Mouse (Mus musculus): Measurements from ENCODE around the gene Thra. TPM values are rescaled to one million over a fixed set of nuclear protein-coding genes. Genes with fewer than 3 reads are reported as not detected.
A peak's percentile ranks its signal among the peaks of the same experiment; 100 is the strongest.
"Not testable (repeated sequence)": the region's sequence is repeated elsewhere in the genome, so short reads cannot be mapped to it uniquely, and the experiment has no call there.

Thra gene
- polyA plus RNA-seq, 1 experiment from 2014 or later = 9.8 TPM

DNA sequence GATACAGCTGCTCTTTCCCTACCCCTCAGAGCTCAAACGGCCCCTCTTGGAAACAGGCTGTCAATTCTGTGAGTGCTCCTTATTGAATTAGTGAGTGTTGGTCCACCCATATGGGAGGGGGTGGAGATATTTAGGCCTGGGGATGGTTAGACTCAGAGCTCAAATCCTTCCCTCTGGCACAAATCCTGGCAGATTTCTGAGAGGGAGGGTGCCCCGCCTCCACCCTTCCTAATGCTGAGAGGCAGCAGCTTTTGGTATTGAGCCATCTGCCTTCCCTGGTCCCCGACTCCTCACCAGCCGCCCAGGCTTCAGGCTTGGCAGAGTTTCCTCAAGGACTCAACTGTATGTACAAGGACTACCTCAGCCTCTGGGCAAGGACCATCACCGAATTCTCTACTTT is 9.3 kb upstream of the Thra start:
- 96% methylated on average over 5 of the region's 5 CpGs for WGBS (ENCODE audit: missing documents)
- Histone ChIP-seq H3K79me2 (ENCODE audit: inconsistent target) (peaks cover 6% of the 10 kb centered on the region; the same call in 1 of the 2 replicates), H3K27ac (no peak overlapping the region), H3K36me3 (ENCODE audit: inconsistent target) (no peaks in the 10 kb centered on the region), H3K4me3 (ENCODE audit: inconsistent target) (no peak overlapping the region)

DNA sequence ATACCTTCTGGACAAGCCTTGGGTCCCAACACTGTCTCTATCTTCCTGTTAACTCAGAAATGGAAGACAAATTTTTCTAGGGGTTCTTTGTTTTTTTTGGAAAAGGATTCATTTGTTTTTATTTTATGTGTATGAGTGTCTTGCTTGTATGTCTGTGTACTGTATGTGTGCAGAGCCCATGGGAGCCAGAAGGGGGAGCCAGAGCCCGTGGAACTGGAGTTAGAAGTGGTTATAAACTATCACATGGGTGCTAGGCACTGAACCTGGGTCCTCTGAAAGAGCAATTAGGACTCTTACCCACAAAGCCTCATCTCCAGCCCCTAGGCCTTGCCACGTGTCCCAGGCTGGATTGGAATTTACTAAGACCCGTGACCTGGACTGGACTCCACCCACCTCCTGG is 6.4 kb upstream of the Thra start:
- H3K36me3 ChIP-seq (ENCODE audit: inconsistent target) = no peaks in the 10 kb centered on the region
- 81% methylated on average over 3 of the region's 3 CpGs for WGBS (ENCODE audit: missing documents)

DNA sequence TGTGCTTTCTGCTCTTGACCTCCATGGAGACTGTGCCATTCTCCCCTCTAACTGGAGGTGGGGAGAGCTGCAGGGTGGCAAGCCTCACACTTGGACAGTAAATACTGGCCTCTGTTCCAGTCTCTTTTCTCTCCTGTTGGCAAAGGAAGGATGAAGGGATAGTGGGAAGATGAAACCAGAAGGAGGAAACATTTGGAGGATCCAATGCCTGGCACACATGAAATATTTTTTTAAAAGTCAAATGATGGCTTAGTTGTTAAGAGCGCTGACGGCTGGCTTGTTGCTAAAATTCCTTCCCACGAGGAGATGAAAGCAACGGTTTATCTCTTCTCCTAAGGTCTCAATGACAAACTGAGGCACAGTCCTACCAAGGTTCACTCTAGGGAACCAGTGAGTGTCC is 5.3 kb upstream of the Thra start:
- H3K27ac ChIP-seq = no peak overlapping the region
- WGBS (ENCODE audit: missing documents) = 96% methylated on average over 4 of the region's 4 CpGs
- no peaks in the 10 kb centered on the region for H3K79me2 ChIP-seq (ENCODE audit: inconsistent target)
- no peak overlapping the region for H3K4me3 ChIP-seq (ENCODE audit: inconsistent target)
- H3K36me3 ChIP-seq (ENCODE audit: inconsistent target) = no peaks in the 10 kb centered on the region

More for the DNA sequence above, 6.4 kb upstream of the Thra start:
- no peaks in the 10 kb centered on the region for H3K79me2 ChIP-seq (ENCODE audit: inconsistent target)
- no peak overlapping the region for H3K27ac ChIP-seq
- no peak overlapping the region for H3K4me3 ChIP-seq (ENCODE audit: inconsistent target)

DNA sequence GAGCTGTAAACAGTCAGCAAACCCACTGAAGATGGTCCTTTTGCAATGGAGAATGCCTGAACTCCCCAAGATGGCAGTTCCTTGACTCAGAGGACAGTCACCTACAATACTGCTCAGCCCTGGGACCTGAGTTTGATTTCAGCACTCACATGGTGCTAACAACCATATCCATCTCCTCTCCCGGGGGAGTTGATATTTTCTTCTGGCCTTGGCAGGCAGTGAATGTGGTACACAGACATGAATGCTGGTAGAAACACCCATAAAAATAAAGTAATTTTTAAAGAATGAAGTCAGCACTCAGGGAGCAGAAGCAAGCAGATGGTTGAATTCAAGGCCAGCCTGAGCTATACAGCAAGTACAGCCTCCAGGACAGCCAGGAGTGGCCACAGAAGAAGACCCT is 4.3 kb upstream of the Thra start:
- no peaks in the 10 kb centered on the region for H3K36me3 ChIP-seq (ENCODE audit: inconsistent target)
- WGBS (ENCODE audit: missing documents) = 91% methylated on average over 1 of the region's 1 CpGs
- no peak overlapping the region for H3K4me3 ChIP-seq (ENCODE audit: inconsistent target)
- H3K27ac ChIP-seq = no peak overlapping the region
- no peaks in the 10 kb centered on the region for H3K79me2 ChIP-seq (ENCODE audit: inconsistent target)

DNA sequence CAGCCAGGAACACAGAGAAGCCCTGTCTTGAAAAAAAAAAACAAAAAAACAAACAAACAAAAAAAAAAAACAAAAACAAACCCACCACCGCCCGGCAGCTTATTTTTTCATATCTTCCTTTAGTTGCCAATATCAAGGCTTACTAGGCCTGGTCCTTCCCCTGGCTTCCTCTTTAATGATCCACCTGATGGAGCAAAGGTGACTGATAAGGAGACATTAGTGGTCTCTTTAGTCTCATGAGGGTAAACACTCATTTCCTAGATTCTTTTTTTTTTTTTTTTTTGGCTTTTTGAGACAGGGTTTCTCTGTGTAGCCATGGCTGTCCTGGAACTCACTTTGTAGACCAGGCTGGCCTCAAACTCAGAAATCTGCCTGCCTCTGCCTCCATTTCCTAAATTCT is 3.2 kb upstream of the Thra start:
- not testable (repeated sequence) for H3K79me2 ChIP-seq (ENCODE audit: inconsistent target); H3K4me3 ChIP-seq (ENCODE audit: inconsistent target); H3K36me3 ChIP-seq (ENCODE audit: inconsistent target); H3K27ac ChIP-seq
- 92% methylated on average over 2 of the region's 2 CpGs for WGBS (ENCODE audit: missing documents)

DNA sequence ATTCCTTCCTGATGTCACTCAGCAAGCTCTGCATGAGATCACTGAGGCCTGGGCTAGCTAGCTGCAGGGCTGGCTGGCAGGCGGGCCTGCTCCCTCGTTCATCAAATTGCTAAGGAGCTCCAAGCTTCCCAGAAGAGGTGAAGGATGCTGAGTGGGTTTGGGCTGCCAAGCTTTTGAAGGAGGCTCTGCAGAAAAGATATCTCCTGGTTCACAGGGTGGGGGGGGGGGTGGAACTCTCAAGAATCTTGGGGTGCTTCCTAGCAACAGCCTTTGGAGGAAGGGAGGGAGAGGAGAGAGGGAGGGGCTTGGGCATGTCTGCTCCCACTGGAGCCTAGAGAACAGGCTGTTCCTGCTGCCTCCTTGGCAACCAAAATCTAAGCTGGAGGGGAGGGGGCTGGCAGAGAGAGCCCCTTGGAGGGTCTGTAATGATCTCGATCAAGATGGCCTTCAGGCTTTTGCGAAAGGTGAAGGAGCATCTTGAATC is 2.0 kb upstream of the Thra start:
- Histone ChIP-seq H3K79me2 (ENCODE audit: inconsistent target) (no peaks in the 10 kb centered on the region; the same call in 1 of the 2 replicates), H3K36me3 (ENCODE audit: inconsistent target) (no peaks in the 10 kb centered on the region), H3K27ac (no peak overlapping the region), H3K4me3 (ENCODE audit: inconsistent target) (no peak overlapping the region)
- 88% methylated on average over 4 of the region's 4 CpGs for WGBS (ENCODE audit: missing documents)

DNA sequence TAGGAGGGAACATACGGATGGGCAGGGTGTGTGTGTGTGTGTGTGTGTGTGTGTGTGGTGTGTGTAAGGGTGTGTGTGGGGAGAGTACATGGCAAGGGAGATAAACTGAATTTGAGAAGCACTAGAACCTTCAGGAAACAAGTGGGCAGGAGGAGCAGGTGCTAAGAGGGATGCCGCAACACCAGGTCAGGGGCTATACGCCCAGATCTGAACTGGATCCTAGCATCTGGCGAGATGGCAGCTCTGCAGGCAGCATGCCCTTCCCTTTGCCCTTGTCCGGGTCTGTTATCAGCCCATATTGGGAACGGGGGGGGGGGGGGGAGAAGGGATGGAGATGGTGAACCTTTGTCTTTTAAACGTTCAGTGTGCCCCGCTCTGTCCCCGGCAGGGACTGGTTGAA is 1.5 kb upstream of the Thra start:
- H3K79me2 ChIP-seq (ENCODE audit: inconsistent target) = no peaks in the 10 kb centered on the region; the same call in 1 of the 2 replicates
- H3K27ac ChIP-seq = no peak overlapping the region
- H3K4me3 ChIP-seq (ENCODE audit: inconsistent target) = no peak overlapping the region
- 89% methylated on average over 9 of the region's 9 CpGs for WGBS (ENCODE audit: missing documents)
- H3K36me3 ChIP-seq (ENCODE audit: inconsistent target) = no peaks in the 10 kb centered on the region

DNA sequence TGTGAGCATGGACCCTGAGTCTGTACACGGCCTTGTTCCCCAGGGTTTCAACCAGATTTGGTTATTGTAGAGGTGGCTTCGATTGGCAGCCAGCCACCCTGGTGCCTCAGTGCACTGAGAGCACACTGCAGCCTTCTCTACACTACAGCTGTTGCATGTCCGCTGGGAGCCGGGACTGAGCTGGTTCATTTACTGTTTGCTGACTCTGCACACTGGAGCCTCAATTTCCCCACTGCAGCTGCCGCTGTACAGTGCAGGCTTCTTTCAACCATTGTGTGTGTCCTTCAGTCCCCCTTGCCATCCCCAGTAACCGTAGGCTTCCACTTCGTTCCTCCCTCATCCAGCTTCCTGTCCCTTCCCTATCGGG is 429 bp upstream of the Thra start:
- Histone ChIP-seq H3K79me2 (ENCODE audit: inconsistent target) (no peaks in the 10 kb centered on the region; the same call in 1 of the 2 replicates), H3K27ac (no peak overlapping the region), H3K4me3 (ENCODE audit: inconsistent target) (no peak overlapping the region), H3K36me3 (ENCODE audit: inconsistent target) (no peaks in the 10 kb centered on the region)
- 58% methylated on average over 8 of the region's 8 CpGs for WGBS (ENCODE audit: missing documents)

DNA sequence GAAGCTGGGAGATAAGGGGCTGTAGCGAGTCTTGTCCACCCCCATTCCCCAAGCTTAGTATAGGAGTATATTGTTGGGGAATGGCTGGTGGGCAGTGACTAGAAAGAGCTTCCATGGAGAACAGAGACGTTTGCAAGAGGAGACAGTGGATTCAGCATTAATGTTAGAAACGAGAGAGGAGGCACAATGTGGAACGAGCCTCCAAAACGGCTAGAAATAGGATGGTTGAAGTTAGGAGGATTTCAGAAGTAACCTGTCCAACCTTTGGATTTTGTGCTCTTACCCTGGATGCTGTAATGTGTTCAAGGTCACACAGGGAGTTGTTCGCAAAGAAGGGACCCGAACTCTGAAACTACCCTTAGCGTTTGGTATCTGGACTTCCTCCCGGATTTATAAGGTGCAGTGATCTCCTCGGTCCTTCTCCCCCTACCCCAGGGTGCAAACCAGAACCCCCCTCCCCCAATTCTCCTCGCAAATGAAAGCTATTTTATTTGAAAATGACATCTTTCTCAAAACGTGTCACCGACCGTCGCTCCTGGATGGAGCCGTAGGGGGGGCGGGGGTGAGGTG is 698 bp downstream of the Thra start:
- no peak overlapping the region for H3K27ac ChIP-seq

DNA sequence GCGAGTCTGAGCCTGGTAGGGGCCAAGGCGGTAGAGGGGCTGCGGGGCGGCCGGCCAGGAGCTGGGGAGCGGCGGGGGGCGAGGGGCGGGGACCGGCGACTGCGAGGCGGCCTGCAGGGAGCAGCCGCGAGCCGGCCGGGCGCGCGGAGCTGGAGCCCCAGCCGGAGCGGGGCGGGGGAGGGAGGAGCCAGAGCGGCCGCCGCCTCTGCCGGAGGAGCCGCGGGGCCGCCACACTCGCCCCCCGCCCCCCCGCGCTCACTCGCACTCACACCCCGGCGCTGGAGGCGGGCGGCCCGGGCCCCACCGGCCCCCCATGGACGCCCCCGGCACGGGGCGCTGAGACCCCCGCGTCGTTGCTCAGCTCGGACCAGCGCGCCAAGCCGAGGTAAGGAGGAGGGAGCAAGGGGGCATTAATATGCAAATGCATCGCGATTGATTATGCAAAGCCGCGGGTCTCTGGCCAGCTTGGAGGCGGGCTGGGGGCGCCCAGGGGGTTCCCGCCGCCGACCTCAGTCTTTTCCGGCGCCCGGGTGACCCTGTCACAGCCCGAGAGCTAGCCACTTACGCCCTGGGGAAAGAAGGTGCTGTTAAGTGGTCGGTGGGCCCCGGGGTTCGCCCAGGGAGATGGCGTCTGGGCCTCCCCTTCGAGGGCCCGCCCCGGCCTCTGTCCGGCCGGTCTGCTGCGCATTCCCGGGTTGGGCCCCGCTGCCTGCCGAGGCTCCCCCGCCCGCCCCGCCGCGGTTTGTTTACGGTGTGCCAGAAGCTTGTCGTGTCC is 1.4 kb downstream of the Thra start:
- WGBS (ENCODE audit: missing documents) = under 1% methylated on average over 56 of the region's 86 CpGs
- H3K4me3 ChIP-seq (ENCODE audit: inconsistent target) = peak overlapping the region; percentile 47
- no peak overlapping the region for H3K27ac ChIP-seq
- H3K79me2 ChIP-seq (ENCODE audit: inconsistent target) = no peaks in the 10 kb centered on the region; the same call in 1 of the 2 replicates
- H3K36me3 ChIP-seq (ENCODE audit: inconsistent target) = no peaks in the 10 kb centered on the region

More for the DNA sequence above, 698 bp downstream of the Thra start:
- 2% methylated on average over 17 of the region's 17 CpGs for WGBS (ENCODE audit: missing documents)
- Histone ChIP-seq H3K4me3 (ENCODE audit: inconsistent target) (peak overlapping the region; percentile 33), H3K79me2 (ENCODE audit: inconsistent target) (no peaks in the 10 kb centered on the region; the same call in 1 of the 2 replicates), H3K36me3 (ENCODE audit: inconsistent target) (no peaks in the 10 kb centered on the region)

DNA sequence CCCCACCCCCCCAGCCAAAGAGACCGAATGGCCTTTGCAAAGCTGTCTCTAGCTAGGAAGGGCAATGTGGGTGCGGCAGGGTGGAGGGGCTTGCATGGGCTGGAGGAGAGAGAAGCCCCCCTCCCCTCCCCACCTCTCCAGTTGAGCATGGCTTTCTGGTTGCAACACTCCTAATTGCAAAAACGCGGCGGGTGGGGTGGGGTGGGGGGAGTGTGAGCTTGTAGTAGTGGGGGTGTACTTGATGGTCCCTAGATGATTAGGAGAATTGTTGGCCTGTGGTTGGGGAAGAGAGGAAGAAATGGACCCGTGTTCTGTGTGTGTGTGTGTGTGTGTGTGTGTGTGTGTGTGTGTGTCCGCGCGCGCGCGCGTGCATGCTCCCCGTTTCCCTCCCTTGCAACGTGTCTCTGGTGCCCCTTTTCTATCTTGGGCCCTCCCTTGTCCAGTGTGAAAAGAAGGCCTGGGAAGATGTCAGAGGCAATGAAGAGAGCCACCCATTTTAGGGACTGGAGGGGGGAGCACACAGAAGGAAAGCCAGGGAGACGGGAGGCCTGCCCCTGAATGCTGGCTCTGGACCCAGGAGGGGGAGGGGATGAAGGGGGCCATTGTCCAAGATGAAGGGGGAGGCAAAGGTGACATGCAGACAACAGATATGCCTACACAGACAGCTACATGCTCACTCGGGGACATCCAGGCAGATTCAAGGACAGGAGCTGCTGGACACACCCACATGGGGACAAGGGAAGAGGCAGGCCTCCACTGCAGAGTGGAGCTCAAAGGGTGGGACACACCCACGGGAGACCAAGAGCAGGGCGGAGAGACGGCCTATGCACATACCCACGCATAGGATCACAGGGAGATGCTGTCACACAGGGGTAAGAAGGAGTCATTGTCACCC is 2.2 kb downstream of the Thra start:
- no peaks in the 10 kb centered on the region; the same call in 1 of the 2 replicates for H3K79me2 ChIP-seq (ENCODE audit: inconsistent target)
- H3K36me3 ChIP-seq (ENCODE audit: inconsistent target) = no peaks in the 10 kb centered on the region
- peak overlapping the region; percentile 47 for H3K4me3 ChIP-seq (ENCODE audit: inconsistent target)
- WGBS (ENCODE audit: missing documents) = 18% methylated on average over 20 of the region's 21 CpGs
- H3K27ac ChIP-seq = no peak overlapping the region

DNA sequence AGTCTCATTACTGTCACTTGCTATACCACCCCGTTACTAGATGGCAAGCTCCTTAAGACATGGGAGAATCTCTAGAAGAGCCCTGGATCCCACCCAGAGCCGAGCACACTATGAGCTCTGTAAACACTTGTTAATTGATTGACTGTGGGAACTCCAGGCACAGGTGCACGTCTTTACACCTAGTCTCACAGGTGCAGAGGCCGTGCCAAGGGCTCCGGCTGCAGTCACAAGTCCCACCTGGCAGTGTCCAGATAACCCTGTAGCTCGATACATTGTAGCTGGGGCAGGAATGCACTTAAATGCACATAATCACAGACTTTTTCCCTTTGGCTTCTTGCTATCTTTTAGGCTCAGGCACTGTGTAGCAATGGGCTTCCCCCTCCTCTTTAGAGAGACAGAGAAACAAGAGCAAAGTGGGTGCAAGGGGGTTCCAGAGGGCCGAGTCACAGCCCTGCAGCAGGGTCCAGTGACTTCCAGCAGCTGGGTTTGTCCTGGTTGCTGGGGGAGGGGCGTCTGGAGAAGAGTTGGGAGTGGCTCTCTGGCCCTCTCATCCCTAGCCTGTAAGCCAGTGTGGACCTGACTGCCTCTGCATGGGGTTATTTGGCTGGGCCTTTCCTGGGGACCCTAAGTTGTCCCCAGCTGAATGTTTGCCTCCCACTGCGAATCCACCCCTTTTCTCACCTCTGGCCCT is 3.4 kb downstream of the Thra start:
- Histone ChIP-seq H3K27ac (no peak overlapping the region), H3K4me3 (ENCODE audit: inconsistent target) (no peak overlapping the region), H3K79me2 (ENCODE audit: inconsistent target) (no peaks in the 10 kb centered on the region; the same call in 1 of the 2 replicates), H3K36me3 (ENCODE audit: inconsistent target) (no peaks in the 10 kb centered on the region)
- WGBS (ENCODE audit: missing documents) = 87% methylated on average over 9 of the region's 9 CpGs

DNA sequence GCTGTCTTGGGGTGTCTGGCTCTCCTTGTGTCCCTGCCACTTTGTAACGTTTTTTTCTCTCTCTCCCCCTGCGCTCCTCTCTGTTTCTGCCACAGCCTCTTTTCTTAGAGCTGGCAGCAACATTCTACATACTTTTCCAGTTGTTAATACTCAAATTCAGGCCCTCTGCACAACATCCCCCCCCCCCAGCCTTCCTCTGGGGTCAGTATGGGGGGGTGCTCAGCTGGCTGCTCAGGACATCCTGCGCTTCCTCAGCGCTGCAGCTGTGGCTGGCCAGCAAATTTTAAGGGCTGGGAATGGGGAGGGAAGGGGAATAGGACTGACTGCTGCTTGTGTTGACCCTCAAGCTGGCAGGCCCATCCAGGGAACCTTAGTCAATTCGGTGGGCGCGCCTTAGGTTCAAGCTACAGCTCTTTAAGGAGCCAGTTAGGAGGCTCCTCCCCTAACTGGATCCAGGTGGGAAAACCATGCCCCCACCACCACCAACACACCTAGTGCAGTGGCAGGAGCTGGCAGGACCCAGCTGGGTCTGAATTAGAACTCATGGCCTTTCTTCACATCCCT is 4.1 kb downstream of the Thra start:
- Histone ChIP-seq H3K4me3 (ENCODE audit: inconsistent target) (no peak overlapping the region), H3K79me2 (ENCODE audit: inconsistent target) (no peaks in the 10 kb centered on the region; the same call in 1 of the 2 replicates), H3K36me3 (ENCODE audit: inconsistent target) (no peaks in the 10 kb centered on the region), H3K27ac (no peak overlapping the region)
- WGBS (ENCODE audit: missing documents) = 76% methylated on average over 7 of the region's 7 CpGs
